Mouse (Mus musculus): ENCODE results near the gene Tubd1. TPM values are rescaled to one million over a fixed set of nuclear protein-coding genes. Genes with fewer than 3 reads are reported as not detected.

The Tubd1 gene
- polyA plus RNA-seq, 1 experiment: 1.2 TPM

- TF ChIP-seq CTCF (IDR thresholded peaks at IDR 0.05; ENCODE audit: extremely low read depth, insufficient read length, insufficient replicate concordance, low read depth, low read length): no peak
- no peak for TF ChIP-seq POLR2A (IDR thresholded peaks at IDR 0.05; ENCODE audit: low read depth, low read length)
- H3K4me3 ChIP-seq (ENCODE audit: low read depth, low read length): peak overlapping the region; percentile 26
- 11% methylated on average over 10 of the region's 10 CpGs for WGBS
These were observed 35.0 kb downstream of the Tubd1 start for GRCm38 (mm10) chr11:86579731-86580318.

GRCm38 (mm10) chr11:86580319-86581113 lies 35.7 kb downstream of the Tubd1 start:
- H3K36me3 ChIP-seq (ENCODE audit: control insufficient read depth, insufficient read depth, low read length): peaks cover 20% of the 10 kb centered on the region
- peak overlapping the region; percentile 97 for H3K27ac ChIP-seq (ENCODE audit: insufficient read depth, low read depth, low read length)
- no peak for TF ChIP-seq CTCF (IDR thresholded peaks at IDR 0.05; ENCODE audit: extremely low read depth, insufficient read length, insufficient replicate concordance, low read depth, low read length)
- TF ChIP-seq POLR2A (IDR thresholded peaks at IDR 0.05; ENCODE audit: low read depth, low read length): no peak
- peak overlapping the region; percentile 26 for H3K4me3 ChIP-seq (ENCODE audit: low read depth, low read length)
- 16% methylated on average over 9 of the region's 9 CpGs for WGBS
- no peaks in the 10 kb centered on the region for H3K27me3 ChIP-seq (ENCODE audit: control insufficient read depth, insufficient read depth, low read length)
- peaks cover 32% of the 10 kb centered on the region for H3K4me1 ChIP-seq (ENCODE audit: control insufficient read depth, insufficient read depth, insufficient read length, low read length)

More at GRCm38 (mm10) chr11:86579731-86580318, 35.0 kb downstream of the Tubd1 start:
- H3K4me1 ChIP-seq (ENCODE audit: control insufficient read depth, insufficient read depth, insufficient read length, low read length): peaks cover 38% of the 10 kb centered on the region
- H3K27me3 ChIP-seq (ENCODE audit: control insufficient read depth, insufficient read depth, low read length): no peaks in the 10 kb centered on the region
- peaks cover 13% of the 10 kb centered on the region for H3K36me3 ChIP-seq (ENCODE audit: control insufficient read depth, insufficient read depth, low read length)
- peak overlapping the region; percentile 97 for H3K27ac ChIP-seq (ENCODE audit: insufficient read depth, low read depth, low read length)

- H3K36me3 ChIP-seq (ENCODE audit: control insufficient read depth, insufficient read depth, low read length): peaks cover 23% of the 10 kb centered on the region
- H3K27me3 ChIP-seq (ENCODE audit: control insufficient read depth, insufficient read depth, low read length): no peaks in the 10 kb centered on the region
- H3K27ac ChIP-seq (ENCODE audit: insufficient read depth, low read depth, low read length): peak overlapping the region; percentile 97
- peak overlapping the region; percentile 50 for H3K4me3 ChIP-seq (ENCODE audit: low read depth, low read length)
- TF ChIP-seq POLR2A (IDR thresholded peaks at IDR 0.05; ENCODE audit: low read depth, low read length) (peak; percentile 88), CTCF (IDR thresholded peaks at IDR 0.05; ENCODE audit: extremely low read depth, insufficient read length, insufficient replicate concordance, low read depth, low read length) (peak; percentile 16; the same call in 1 of the 2 replicates)
- 1% methylated on average over 11 of the region's 11 CpGs for WGBS
- peaks cover 27% of the 10 kb centered on the region for H3K4me1 ChIP-seq (ENCODE audit: control insufficient read depth, insufficient read depth, insufficient read length, low read length)
These were observed 36.5 kb downstream of the Tubd1 start for GRCm38 (mm10) chr11:86581250-86581753.

- H3K27ac ChIP-seq (ENCODE audit: insufficient read depth, low read depth, low read length): peak overlapping the region; percentile 97
- WGBS: 23% methylated on average over 12 of the region's 12 CpGs
- peak overlapping the region; percentile 23 for H3K4me3 ChIP-seq (ENCODE audit: low read depth, low read length)
- H3K4me1 ChIP-seq (ENCODE audit: control insufficient read depth, insufficient read depth, insufficient read length, low read length): peaks cover 21% of the 10 kb centered on the region
- H3K36me3 ChIP-seq (ENCODE audit: control insufficient read depth, insufficient read depth, low read length): peaks cover 23% of the 10 kb centered on the region
- TF ChIP-seq CTCF (IDR thresholded peaks at IDR 0.05; ENCODE audit: extremely low read depth, insufficient read length, insufficient replicate concordance, low read depth, low read length) (no peak), POLR2A (IDR thresholded peaks at IDR 0.05; ENCODE audit: low read depth, low read length) (peak; percentile 63; the same call in 1 of the 2 replicates)
- no peaks in the 10 kb centered on the region for H3K27me3 ChIP-seq (ENCODE audit: control insufficient read depth, insufficient read depth, low read length)
These were observed 37.3 kb downstream of the Tubd1 start for GRCm38 (mm10) chr11:86581943-86582542.

- Histone ChIP-seq H3K27ac (ENCODE audit: insufficient read depth, low read depth, low read length) (peak overlapping the region; percentile 97), H3K4me1 (ENCODE audit: control insufficient read depth, insufficient read depth, insufficient read length, low read length) (peaks cover 16% of the 10 kb centered on the region), H3K36me3 (ENCODE audit: control insufficient read depth, insufficient read depth, low read length) (peaks cover 23% of the 10 kb centered on the region), H3K4me3 (ENCODE audit: low read depth, low read length) (no peak overlapping the region; the same call in 1 of the 2 replicates), H3K27me3 (ENCODE audit: control insufficient read depth, insufficient read depth, low read length) (no peaks in the 10 kb centered on the region)
- whole genome bisulfite sequencing: 58% methylated on average over 7 of the region's 7 CpGs
- TF ChIP-seq POLR2A (IDR thresholded peaks at IDR 0.05; ENCODE audit: low read depth, low read length) (no peak), CTCF (IDR thresholded peaks at IDR 0.05; ENCODE audit: extremely low read depth, insufficient read length, insufficient replicate concordance, low read depth, low read length) (no peak)
These were observed 37.9 kb downstream of the Tubd1 start for GRCm38 (mm10) chr11:86582543-86583260.

- Histone ChIP-seq H3K4me3 (ENCODE audit: low read depth, low read length) (no peak overlapping the region), H3K27ac (ENCODE audit: insufficient read depth, low read depth, low read length) (peak overlapping the region; percentile 99), H3K4me1 (ENCODE audit: control insufficient read depth, insufficient read depth, insufficient read length, low read length) (peaks cover 16% of the 10 kb centered on the region), H3K27me3 (ENCODE audit: control insufficient read depth, insufficient read depth, low read length) (no peaks in the 10 kb centered on the region), H3K36me3 (ENCODE audit: control insufficient read depth, insufficient read depth, low read length) (peaks cover 23% of the 10 kb centered on the region)
- 38% methylated on average over 3 of the region's 3 CpGs for WGBS
- TF ChIP-seq CTCF (IDR thresholded peaks at IDR 0.05; ENCODE audit: extremely low read depth, insufficient read length, insufficient replicate concordance, low read depth, low read length) (no peak), POLR2A (IDR thresholded peaks at IDR 0.05; ENCODE audit: low read depth, low read length) (no peak)
These were observed 38.6 kb downstream of the Tubd1 start for GRCm38 (mm10) chr11:86583313-86583825.
